Mouse (Mus musculus): ENCODE data around the gene Hoxd9.

The Hoxd9 gene

GRCm38 (mm10) chr2:74697567-74698121 lies at the start of gene Hoxd9:
Gene Hoxd9 (plus strand): TSS chr2:74697727.
- DNase-seq (ENCODE audit: low spot score), result no peak

DNA sequence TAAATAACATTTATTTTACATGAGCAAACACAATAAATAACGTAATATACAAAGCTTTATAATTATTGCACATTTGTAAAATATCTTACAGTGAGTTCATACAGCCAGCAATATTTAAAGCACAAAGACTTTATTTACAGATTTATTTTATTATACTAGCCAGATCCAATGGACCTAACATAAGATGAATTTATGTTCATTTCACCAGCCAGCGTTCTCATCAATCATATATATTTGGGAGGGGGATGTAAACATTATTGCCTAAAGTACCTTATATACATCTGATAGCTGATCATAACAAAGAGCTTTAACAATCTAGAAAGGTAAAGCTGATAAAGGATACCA lies 44.6 kb upstream of the Hoxd9 start:
- DNase-seq (ENCODE audit: low spot score), result peak; percentile 50

- peak; percentile 59 for DNase-seq (ENCODE audit: low spot score)
Measured at GRCm38 (mm10) chr2:74653781-74654535, 43.6 kb upstream of the Hoxd9 start.

DNA sequence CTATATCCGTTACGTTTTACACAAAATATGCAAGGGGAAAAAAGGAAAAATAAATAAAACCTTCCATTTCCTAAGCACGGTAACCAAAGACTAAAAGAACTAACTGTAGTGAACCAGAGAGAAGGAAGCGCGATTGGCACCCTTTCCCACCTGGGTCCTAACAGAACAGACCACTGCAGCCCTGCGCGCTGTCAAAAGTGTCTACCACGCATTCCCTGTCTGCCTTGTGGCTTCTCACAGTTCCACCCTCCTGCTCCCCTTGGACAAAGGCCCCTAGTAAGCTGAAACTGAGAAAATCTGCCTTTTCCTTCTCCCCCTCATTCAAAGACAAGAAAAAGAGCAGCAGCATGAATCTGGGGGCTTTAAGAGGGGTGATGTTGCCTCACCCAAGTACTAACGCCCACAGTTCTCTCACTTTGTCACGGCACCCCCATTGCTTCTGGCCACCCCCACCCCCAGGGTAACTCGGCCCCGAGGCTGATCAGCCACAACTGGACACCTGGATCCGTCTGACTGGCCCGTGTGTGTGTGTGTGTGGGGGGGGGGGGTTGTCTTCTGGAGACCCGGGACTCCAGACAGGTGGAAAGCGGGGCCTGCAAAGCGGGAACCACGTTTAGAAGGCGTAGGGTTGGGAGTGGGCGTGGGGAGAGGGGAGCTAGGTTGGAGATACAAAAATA lies 42.6 kb upstream of the Hoxd9 start:
- DNase-seq (ENCODE audit: low spot score), result peak; percentile 43

DNA sequence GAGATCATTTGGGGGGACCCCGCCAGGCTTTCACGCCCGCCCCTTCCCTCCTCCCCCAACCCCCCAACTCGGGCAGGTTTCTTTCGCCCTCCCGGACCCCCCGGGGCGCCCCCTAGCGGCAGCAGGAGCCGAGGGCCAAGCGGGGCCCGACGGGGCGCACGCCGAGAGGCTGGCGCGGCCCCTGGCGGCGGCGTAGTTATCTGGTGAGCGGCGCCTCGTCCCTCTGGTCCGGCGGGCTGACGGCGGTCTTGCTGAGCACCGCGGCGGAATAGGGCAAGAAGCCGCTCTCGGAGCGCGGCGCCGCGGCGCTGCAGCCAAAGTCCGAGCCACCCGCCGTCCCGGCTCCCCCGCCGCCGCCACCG lies 42.1 kb upstream of the Hoxd9 start:
- DNase-seq (ENCODE audit: low spot score), result peak; percentile 61

DNA sequence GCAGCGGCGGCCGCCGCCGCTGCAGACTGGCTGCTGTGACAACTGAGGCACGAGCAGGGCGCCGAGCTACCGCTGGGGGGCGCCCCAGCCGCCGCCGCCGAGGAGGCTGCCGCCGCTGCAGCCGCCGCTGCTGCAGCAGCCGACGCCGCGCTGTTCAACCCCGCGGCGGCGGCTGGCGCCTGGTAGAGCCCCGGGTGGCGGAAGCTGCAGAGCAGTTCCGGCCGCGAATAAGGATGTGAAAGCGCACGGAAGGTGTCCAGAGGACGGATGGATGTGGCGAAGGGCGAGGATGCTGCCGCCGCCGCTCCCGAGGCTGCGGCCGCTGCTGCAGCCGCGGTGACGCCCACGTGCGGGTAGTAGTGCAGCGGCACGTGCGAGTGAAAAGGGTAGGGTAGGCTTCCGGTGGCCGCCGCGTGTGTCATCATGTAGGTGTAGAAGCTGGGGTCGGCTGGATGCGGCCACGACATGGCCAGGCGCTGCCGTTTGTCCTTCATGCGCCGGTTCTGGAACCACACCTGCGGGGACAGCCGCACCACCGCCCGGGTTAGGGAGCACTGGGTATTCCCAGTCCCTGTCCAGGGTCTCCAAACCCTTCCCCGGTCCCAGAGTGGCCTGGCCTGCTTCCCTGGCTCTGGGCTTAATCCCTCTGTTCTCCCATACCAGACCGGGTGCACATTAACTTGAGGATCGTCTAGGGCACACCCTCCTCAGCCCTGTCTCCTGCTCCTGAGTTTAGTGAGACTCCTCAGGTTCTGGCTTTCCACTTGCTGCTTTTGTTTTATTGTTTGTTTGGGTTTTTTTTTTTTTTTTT lies 41.5 kb upstream of the Hoxd9 start:
- peak; percentile 65 for DNase-seq (ENCODE audit: low spot score)

DNA sequence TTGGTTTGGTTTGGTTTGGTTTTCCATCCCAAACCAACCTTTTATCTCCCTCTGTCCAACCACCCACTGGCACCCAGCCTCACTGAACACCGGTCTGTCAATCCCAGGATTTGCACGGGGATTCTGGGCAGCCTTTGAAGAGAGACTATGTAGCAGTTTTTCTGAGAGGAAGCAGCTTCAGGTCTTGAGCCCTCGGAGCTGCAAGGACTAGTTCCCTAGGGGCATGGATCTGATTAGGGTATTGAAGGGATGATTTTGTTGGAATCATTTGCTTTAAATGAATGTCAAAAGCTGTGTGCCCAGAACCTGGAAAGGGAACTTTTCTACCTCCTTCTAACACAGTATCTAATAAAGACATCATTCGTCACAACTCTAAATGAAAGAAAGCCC lies 40.9 kb upstream of the Hoxd9 start:
- no peak for DNase-seq (ENCODE audit: low spot score)

DNA sequence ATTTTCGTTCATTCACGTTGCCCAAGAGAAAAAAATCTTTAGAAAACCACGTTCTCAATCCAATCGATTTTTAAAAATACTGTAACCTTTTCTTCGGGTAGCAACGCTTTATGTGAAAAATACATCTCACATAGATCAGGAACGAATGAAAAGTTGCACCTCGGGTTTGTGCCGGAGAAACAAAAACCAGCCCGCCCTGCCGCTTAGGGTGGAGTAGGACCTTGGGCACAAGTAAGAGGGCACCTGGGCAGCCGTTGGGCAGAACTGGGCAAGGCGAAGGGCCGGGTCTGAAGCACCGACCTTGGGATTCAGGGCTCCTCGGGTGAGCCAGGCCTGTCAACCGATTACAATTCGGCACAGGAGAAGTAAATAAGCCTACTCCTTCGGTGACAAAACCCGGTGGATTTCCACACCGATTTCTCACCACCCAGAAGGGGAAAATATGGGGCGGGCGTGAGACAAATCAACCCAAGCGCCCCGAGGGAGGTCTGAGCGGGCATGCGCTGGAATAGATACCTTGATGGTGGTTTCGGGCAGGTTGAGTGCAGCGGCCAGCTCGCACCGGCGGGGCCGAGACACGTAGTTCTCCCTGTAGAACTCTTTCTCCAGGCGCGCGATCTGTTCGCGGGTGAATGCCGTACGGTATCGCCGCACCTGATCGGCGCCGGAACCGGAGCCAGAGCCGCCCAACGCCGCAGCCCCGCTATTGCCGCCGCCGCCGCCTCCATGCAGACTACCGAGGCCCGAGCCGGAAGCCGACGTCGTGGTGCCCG lies 40.1 kb upstream of the Hoxd9 start:
- DNase-seq (ENCODE audit: low spot score), result peak; percentile 61

DNA sequence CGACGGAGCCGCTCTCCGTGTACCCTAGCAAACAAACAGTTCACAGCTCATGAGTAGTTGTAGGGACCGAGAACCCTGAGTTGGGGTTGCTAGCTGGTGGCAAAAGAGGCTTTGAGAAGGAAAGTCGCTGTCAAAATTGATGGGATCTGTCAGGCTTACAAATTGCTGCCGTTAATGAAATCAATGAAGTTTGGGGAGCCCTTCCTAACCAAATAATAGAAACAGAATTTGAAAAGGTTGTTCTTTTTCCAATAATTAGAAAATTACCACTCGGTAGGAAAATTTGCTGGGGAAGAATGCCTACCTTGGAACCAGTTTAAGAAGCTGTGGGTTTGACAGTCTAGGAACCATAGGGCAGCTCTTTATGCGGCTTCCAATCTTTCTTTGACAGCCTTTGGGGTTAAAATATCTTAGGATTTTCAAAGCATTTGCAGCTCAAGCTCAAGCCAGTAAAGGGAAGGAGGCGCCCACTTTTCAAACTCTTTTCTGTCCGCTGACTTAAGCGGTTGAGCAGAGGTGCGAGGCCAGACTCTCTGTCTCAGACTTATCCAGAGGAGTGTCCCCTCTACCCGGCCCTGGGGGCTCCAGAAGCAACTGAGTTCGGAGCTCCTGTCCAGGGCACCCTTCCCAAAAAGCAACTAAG lies 39.4 kb upstream of the Hoxd9 start:
- DNase-seq (ENCODE audit: low spot score), result peak; percentile 67

DNA sequence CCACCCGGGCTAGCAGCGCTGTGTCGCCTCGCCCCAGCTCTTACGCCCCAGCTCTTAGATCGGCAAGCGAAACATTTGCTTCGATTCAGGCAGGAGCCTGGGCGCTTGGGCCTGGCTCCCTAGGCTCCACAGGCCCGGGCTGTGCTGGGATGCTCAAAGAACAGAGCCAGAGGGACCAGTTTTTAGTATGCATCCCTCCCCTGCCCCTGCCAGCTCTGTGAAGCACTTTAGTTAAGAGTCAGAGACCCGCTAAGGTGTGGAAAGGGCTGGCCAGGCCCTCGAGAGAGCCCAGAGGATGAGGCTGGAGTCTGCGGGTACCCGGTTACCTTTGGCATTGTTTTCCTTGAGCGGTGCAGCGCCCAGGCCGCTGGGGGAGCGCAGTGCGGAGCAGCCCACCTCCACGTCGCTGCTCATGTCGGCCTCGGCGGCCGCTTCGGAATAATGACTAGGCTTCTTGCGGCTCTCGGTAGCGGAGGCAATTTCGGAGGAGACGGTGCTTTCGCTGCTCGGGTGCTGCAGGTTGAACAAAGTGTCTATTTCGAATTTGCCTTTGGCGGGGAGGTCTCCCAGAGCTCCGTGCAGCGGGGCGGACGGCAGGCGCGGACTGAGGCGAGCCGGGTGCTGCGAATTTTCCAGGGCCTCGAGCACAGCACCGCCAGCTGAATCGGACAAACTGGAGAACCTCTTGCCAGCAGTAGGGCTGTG lies 38.7 kb upstream of the Hoxd9 start:
- DNase-seq (ENCODE audit: low spot score), result peak; percentile 74

- DNase-seq (ENCODE audit: low spot score), result peak; percentile 63
Measured at GRCm38 (mm10) chr2:74659507-74660005, 38.0 kb upstream of the Hoxd9 start, which contains the start of gene Evx2. Gene Evx2 (minus strand): TSS chr2:74659557.

- DNase-seq (ENCODE audit: low spot score), result peak; percentile 49
Measured at GRCm38 (mm10) chr2:74660421-74661375, 36.8 kb upstream of the Hoxd9 start.

GRCm38 (mm10) chr2:74661685-74662084 lies 35.8 kb upstream of the Hoxd9 start:
- peak; percentile 90 for DNase-seq (ENCODE audit: low spot score)

GRCm38 (mm10) chr2:74663291-74663925 lies 34.1 kb upstream of the Hoxd9 start:
- DNase-seq (ENCODE audit: low spot score), result peak; percentile 84

DNA sequence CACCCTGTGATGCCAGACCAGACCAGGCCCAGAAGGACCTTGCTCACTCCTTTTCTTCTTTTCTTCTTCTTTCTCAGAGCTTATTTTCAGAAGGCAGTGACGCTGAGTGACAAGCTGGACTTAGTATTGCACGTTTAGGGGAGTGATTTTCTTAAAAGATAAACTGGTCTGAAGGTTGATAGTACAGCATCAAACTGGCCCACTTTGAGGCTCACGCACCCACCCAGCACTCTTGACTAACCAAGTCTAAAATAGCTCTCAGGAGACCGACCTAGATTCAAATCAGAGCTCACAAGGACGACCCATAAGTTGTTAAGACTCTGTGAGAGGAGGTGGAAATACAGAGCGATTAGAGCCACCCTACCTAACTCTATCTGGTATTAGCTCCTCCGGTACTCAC lies 31.1 kb upstream of the Hoxd9 start:
- DNase-seq (ENCODE audit: low spot score), result no peak

GRCm38 (mm10) chr2:74667191-74667841 lies 30.2 kb upstream of the Hoxd9 start:
- no peak for DNase-seq (ENCODE audit: low spot score)

DNA sequence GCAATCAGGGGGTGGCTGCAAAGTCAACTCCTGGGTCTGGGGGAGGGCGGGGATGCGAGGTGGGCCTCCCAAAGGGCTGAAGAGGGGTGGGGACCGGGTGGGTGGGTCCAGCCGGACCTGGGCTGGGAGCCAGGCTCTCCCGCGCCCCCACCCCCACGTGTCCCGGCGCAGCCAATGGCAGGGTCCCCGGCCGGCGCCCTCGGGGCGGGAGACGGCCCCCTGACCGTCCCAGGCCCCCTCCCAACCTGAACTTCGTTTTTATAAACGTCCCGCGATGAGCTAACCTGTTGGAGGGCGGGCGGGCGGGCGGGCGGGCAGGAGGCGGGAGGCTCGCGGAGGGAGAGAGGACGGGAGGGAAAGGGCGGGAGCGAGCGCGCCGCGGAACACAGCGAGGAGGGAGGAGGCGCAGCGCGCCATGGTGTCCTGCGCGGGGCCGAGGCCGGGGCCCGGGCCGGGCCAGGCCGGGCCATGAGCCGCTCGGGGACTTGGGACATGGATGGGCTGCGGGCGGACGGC lies 29.6 kb upstream of the Hoxd9 start, which contains the start of gene Hoxd13:
TSS of gene Hoxd13 (plus strand) at position 469 of the 516 bp plus-strand sequence.
- no peak for DNase-seq (ENCODE audit: low spot score)

Data from embryo, embryonic 10.5 days (tissue).